Mouse (Mus musculus) midbrain, embryonic 15.5 days (tissue): ENCODE measurements around the gene P3h4. TPM values are rescaled to one million over a fixed set of nuclear protein-coding genes. Genes with fewer than 3 reads are reported as not detected.

Experiments used
- ATAC-seq: fragments of 200-750 bp; cut with Nextera tagmentation; replicated peaks from 2 replicates; pipeline ENCODE4 v1.8.0; 2017; ENCODE audit warnings: moderate TSS enrichment
- H3K27ac ChIP-seq: fragments of 300-500 bp; sonication (generic); 2 replicates; pipeline ENCODE4 v1.5.1; 2015; ENCODE audit warnings: mild to moderate bottlenecking, inconsistent platforms
- H3K27me3 ChIP-seq: fragments of 300-500 bp; sonication (generic); replicated peaks from 2 replicates; pipeline ENCODE4 v1.6.1; 2015; ENCODE audit warnings: inconsistent platforms
- H3K36me3 ChIP-seq: fragments of 300-500 bp; sonication (generic); replicated peaks from 2 replicates; pipeline ENCODE4 v1.6.1; 2015; ENCODE audit warnings: inconsistent platforms
- H3K4me1 ChIP-seq: fragments of 300-500 bp; sonication (generic); 2 replicates; pipeline ENCODE4 v1.6.1; 2015; ENCODE audit warnings: inconsistent platforms
- H3K4me2 ChIP-seq: fragments of 300-500 bp; sonication (generic); 2 replicates; pipeline ENCODE4 v1.6.1; 2015; ENCODE audit warnings: inconsistent platforms, mild to moderate bottlenecking, moderate library complexity
- H3K4me3 ChIP-seq: fragments of 300-500 bp; sonication (generic); 2 replicates; pipeline ENCODE4 v1.5.1; 2015; ENCODE audit warnings: mild to moderate bottlenecking, inconsistent platforms
- H3K9ac ChIP-seq: fragments of 300-500 bp; sonication (generic); 2 replicates; pipeline ENCODE4 v1.6.1; 2015; ENCODE audit warnings: mild to moderate bottlenecking, inconsistent platforms
- H3K9me3 ChIP-seq: fragments of 300-500 bp; sonication (generic); 2 replicates; pipeline ENCODE4 v1.6.1; 2016; ENCODE audit warnings: inconsistent platforms
- WGBS: fragments of 180-500 bp; shearing (Covaris S2); methylation state at CpG from one replicate; pipeline ENCODE4 v1.1.7; 2015; ENCODE audit warnings: mixed read lengths; 5-methylcytosine and 5-hydroxymethylcytosine counted together
- polyA plus RNA-seq: library from polyadenylated mRNA; unstranded; fragments of >200 nt; fragmentation: Nextera tagmentation; extraction: Ambion mirVana; gene quantifications from 2 replicates; pipeline ENCODE4 v1.2.1, GENCODE M21; 2015

Gene P3h4
- polyA plus RNA-seq, 1 experiment from 2014 or later: 20.3 TPM

DNA sequence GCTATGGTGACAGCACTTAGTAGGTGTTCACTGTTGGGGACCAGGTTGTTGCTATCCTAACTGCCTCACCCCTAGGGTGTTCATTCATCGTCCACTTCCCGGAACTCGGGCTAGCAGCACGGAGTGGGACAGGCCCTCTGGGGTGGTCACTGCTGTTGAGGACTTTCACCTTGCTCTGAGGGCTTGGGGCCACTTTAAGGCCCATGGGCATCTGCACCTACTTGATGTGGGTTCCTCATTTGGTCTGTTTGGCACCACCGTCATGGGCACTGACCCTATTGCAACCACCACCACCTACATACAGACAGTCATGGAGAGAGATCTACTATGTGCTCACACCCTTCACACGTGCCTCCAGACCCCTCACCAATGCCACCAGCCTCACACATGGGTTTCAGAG is 27.5 kb downstream of the P3h4 start:
- Histone ChIP-seq H3K27ac (no peak overlapping the region), H3K9ac (no peak overlapping the region), H3K4me1 (peaks cover 14% of the 10 kb centered on the region), H3K27me3 (no peaks in the 10 kb centered on the region), H3K4me2 (no peak overlapping the region), H3K9me3 (no peaks in the 10 kb centered on the region), H3K36me3 (peaks cover 20% of the 10 kb centered on the region), H3K4me3 (no peak overlapping the region)
- WGBS: 91% methylated on average over 6 of the region's 6 CpGs
- ATAC-seq: no peak

- H3K27me3 ChIP-seq: no peaks in the 10 kb centered on the region
- peaks cover 23% of the 10 kb centered on the region for H3K36me3 ChIP-seq
- H3K4me3 ChIP-seq: no peak overlapping the region
- H3K4me1 ChIP-seq: peaks cover 11% of the 10 kb centered on the region; the same call in 1 of the 2 replicates
- no peak overlapping the region for H3K27ac ChIP-seq
- 54% methylated on average over 5 of the region's 5 CpGs for WGBS
- no peaks in the 10 kb centered on the region for H3K9me3 ChIP-seq
- ATAC-seq: no peak
- no peak overlapping the region for H3K4me2 ChIP-seq
- H3K9ac ChIP-seq: no peak overlapping the region
These were observed 28.1 kb downstream of the P3h4 start for GRCm38 (mm10) chr11:100386586-100386985.

GRCm38 (mm10) chr11:100385016-100385415 is 29.6 kb downstream of the P3h4 start:
- WGBS: 94% methylated on average over 3 of the region's 3 CpGs
- no peak for ATAC-seq
- peaks cover 35% of the 10 kb centered on the region for H3K36me3 ChIP-seq

DNA sequence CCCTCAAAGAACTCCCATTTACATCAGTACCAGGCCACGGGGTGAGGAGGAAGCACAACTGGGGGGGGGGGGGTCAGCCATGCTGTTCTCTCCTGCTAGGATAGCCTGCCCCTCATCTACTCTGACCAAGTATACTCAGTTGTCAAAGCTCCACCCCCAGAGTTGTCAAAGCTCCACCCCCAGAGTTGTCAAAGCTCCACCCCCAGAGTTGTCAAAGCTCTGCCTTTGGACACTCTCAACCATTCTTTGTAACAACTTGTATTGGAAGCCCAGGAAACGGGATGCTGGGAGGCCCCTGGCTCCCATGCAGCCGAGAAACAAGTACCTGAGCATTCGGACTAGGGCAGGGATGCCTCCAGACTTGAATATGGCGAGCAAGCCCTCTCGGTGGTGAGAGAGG is 32.0 kb downstream of the P3h4 start:
- 82% methylated on average over 6 of the region's 6 CpGs for WGBS
- H3K27me3 ChIP-seq: no peaks in the 10 kb centered on the region
- no peak overlapping the region for H3K9ac ChIP-seq

More at GRCm38 (mm10) chr11:100385016-100385415, 29.6 kb downstream of the P3h4 start:
- Histone ChIP-seq H3K4me2 (no peak overlapping the region), H3K9me3 (no peaks in the 10 kb centered on the region), H3K9ac (no peak overlapping the region), H3K27ac (no peak overlapping the region), H3K27me3 (no peaks in the 10 kb centered on the region), H3K4me1 (peaks cover 3% of the 10 kb centered on the region; the same call in 1 of the 2 replicates), H3K4me3 (no peak overlapping the region)

DNA sequence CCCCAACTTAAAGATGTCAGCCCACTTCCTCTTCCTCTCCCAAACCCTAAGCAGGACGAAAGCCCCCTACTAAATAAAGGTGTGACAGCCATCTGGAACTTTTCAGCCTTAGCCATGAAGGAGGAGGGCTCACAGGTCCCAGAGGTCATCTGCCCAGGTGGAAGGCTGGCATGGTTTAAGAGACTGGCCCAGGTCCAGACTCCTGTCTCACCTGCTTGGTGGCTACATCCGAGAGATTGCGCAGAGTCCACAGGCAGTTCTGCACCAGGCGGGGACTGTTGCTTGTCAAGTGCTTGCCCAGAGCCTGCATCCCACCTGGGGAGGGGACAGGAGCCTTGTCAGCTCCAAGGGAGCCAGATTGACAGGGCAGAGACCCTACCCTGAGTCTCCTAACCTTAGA is 35.3 kb downstream of the P3h4 start:
- Histone ChIP-seq H3K4me1 (no peaks in the 10 kb centered on the region), H3K4me2 (no peak overlapping the region), H3K36me3 (peaks cover 53% of the 10 kb centered on the region), H3K27ac (no peak overlapping the region), H3K9me3 (no peaks in the 10 kb centered on the region), H3K27me3 (no peaks in the 10 kb centered on the region), H3K9ac (no peak overlapping the region), H3K4me3 (no peak overlapping the region)
- WGBS: 90% methylated on average over 4 of the region's 4 CpGs
- ATAC-seq: no peak

More for the DNA sequence above, 32.0 kb downstream of the P3h4 start:
- Histone ChIP-seq H3K4me1 (no peaks in the 10 kb centered on the region), H3K4me2 (no peak overlapping the region), H3K4me3 (no peak overlapping the region), H3K36me3 (peaks cover 44% of the 10 kb centered on the region), H3K9me3 (no peaks in the 10 kb centered on the region), H3K27ac (no peak overlapping the region)
- no peak for ATAC-seq

GRCm38 (mm10) chr11:100378446-100378845 is 36.2 kb downstream of the P3h4 start:
- no peaks in the 10 kb centered on the region for H3K4me1 ChIP-seq
- ATAC-seq: no peak
- no peaks in the 10 kb centered on the region for H3K27me3 ChIP-seq
- no peak overlapping the region for H3K4me3 ChIP-seq
- no peaks in the 10 kb centered on the region for H3K9me3 ChIP-seq
- peaks cover 58% of the 10 kb centered on the region for H3K36me3 ChIP-seq
- 84% methylated on average over 5 of the region's 5 CpGs for WGBS
- no peak overlapping the region for H3K9ac ChIP-seq
- H3K27ac ChIP-seq: no peak overlapping the region
- H3K4me2 ChIP-seq: no peak overlapping the region

GRCm38 (mm10) chr11:100377989-100378388 is 36.6 kb downstream of the P3h4 start:
- Histone ChIP-seq H3K9me3 (no peaks in the 10 kb centered on the region), H3K9ac (no peak overlapping the region), H3K4me1 (no peaks in the 10 kb centered on the region), H3K27me3 (no peaks in the 10 kb centered on the region), H3K4me3 (no peak overlapping the region), H3K27ac (no peak overlapping the region), H3K36me3 (peaks cover 57% of the 10 kb centered on the region), H3K4me2 (no peak overlapping the region)
- ATAC-seq: no peak
- WGBS: 94% methylated on average over 14 of the region's 14 CpGs

GRCm38 (mm10) chr11:100376746-100377389 is 37.8 kb downstream of the P3h4 start:
- no peak overlapping the region for H3K27ac ChIP-seq
- ATAC-seq: no peak
- H3K9me3 ChIP-seq: no peaks in the 10 kb centered on the region
- H3K4me2 ChIP-seq: no peak overlapping the region
- WGBS: 90% methylated on average over 21 of the region's 21 CpGs
- H3K4me3 ChIP-seq: no peak overlapping the region
- H3K9ac ChIP-seq: no peak overlapping the region
- no peaks in the 10 kb centered on the region for H3K4me1 ChIP-seq
- H3K27me3 ChIP-seq: no peaks in the 10 kb centered on the region
- H3K36me3 ChIP-seq: peaks cover 62% of the 10 kb centered on the region

GRCm38 (mm10) chr11:100376005-100376404 is 38.6 kb downstream of the P3h4 start:
- H3K36me3 ChIP-seq: peaks cover 56% of the 10 kb centered on the region
- no peaks in the 10 kb centered on the region for H3K9me3 ChIP-seq
- H3K4me2 ChIP-seq: no peak overlapping the region
- no peak overlapping the region for H3K4me3 ChIP-seq
- H3K9ac ChIP-seq: no peak overlapping the region
- H3K27me3 ChIP-seq: no peaks in the 10 kb centered on the region
- 80% methylated on average over 4 of the region's 4 CpGs for WGBS
- no peak for ATAC-seq
- no peak overlapping the region for H3K27ac ChIP-seq
- H3K4me1 ChIP-seq: no peaks in the 10 kb centered on the region

- Histone ChIP-seq H3K36me3 (peaks cover 54% of the 10 kb centered on the region), H3K4me1 (no peaks in the 10 kb centered on the region), H3K4me2 (no peak overlapping the region)
These were observed 39.5 kb downstream of the P3h4 start for GRCm38 (mm10) chr11:100375127-100375526.

GRCm38 (mm10) chr11:100371981-100372558 is 42.6 kb downstream of the P3h4 start:
- 51% methylated on average over 8 of the region's 8 CpGs for WGBS
- no peak overlapping the region for H3K9ac ChIP-seq
- H3K4me1 ChIP-seq: no peaks in the 10 kb centered on the region
- H3K36me3 ChIP-seq: peaks cover 42% of the 10 kb centered on the region
- ATAC-seq: peak; percentile 46
- H3K4me2 ChIP-seq: no peak overlapping the region
- H3K4me3 ChIP-seq: no peak overlapping the region
- H3K27me3 ChIP-seq: no peaks in the 10 kb centered on the region
- H3K27ac ChIP-seq: no peak overlapping the region
- no peaks in the 10 kb centered on the region for H3K9me3 ChIP-seq

More at GRCm38 (mm10) chr11:100375127-100375526, 39.5 kb downstream of the P3h4 start:
- ATAC-seq: no peak
- H3K27ac ChIP-seq: no peak overlapping the region
- no peak overlapping the region for H3K4me3 ChIP-seq
- no peaks in the 10 kb centered on the region for H3K27me3 ChIP-seq
- 90% methylated on average over 9 of the region's 9 CpGs for WGBS
- H3K9ac ChIP-seq: no peak overlapping the region
- no peaks in the 10 kb centered on the region for H3K9me3 ChIP-seq

- H3K9me3 ChIP-seq: no peaks in the 10 kb centered on the region
- no peak overlapping the region for H3K9ac ChIP-seq
- no peaks in the 10 kb centered on the region for H3K4me1 ChIP-seq
- no peak overlapping the region for H3K27ac ChIP-seq
- peaks cover 23% of the 10 kb centered on the region; the same call in 1 of the 2 replicates for H3K36me3 ChIP-seq
- no peaks in the 10 kb centered on the region for H3K27me3 ChIP-seq
- H3K4me3 ChIP-seq: no peak overlapping the region
- H3K4me2 ChIP-seq: no peak overlapping the region
- no peak for ATAC-seq
- WGBS: 88% methylated on average over 8 of the region's 8 CpGs
These were observed 44.8 kb downstream of the P3h4 start for GRCm38 (mm10) chr11:100369822-100370221.

DNA sequence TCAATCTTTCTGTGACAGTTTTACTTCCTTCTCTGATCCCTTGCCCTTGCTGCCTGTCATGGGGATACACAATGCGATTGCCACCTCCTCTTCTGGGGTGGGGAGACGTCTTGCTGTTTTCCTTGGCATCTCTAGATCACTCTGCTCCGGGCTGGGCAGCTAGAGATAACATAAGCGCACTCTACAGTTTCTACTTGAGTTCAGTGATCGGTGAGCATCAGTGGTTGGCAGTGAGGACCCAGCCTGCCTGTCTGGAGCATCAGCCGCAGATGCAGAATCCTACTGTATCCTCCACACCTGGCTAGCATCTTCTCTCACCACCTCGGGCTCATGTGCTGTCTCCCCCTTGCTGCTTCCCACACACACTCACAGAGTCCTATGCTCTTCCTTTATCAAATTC is 45.5 kb downstream of the P3h4 start:
- no peak overlapping the region for H3K27ac ChIP-seq
- H3K4me3 ChIP-seq: no peak overlapping the region
- no peaks in the 10 kb centered on the region for H3K9me3 ChIP-seq
- no peaks in the 10 kb centered on the region for H3K27me3 ChIP-seq
- H3K4me2 ChIP-seq: no peak overlapping the region
- no peak for ATAC-seq
- H3K9ac ChIP-seq: no peak overlapping the region
- H3K36me3 ChIP-seq: peaks cover 19% of the 10 kb centered on the region; the same call in 1 of the 2 replicates
- no peaks in the 10 kb centered on the region for H3K4me1 ChIP-seq
- 82% methylated on average over 7 of the region's 7 CpGs for WGBS
